Mouse (Mus musculus): ENCODE data around the gene Hspg2. TPM values are rescaled to one million over a fixed set of nuclear protein-coding genes. Genes with fewer than 3 reads are reported as not detected.

Hspg2 gene
- total RNA-seq, 2 experiments from 2014 or later: 5.6 to 10.8 TPM

DNA sequence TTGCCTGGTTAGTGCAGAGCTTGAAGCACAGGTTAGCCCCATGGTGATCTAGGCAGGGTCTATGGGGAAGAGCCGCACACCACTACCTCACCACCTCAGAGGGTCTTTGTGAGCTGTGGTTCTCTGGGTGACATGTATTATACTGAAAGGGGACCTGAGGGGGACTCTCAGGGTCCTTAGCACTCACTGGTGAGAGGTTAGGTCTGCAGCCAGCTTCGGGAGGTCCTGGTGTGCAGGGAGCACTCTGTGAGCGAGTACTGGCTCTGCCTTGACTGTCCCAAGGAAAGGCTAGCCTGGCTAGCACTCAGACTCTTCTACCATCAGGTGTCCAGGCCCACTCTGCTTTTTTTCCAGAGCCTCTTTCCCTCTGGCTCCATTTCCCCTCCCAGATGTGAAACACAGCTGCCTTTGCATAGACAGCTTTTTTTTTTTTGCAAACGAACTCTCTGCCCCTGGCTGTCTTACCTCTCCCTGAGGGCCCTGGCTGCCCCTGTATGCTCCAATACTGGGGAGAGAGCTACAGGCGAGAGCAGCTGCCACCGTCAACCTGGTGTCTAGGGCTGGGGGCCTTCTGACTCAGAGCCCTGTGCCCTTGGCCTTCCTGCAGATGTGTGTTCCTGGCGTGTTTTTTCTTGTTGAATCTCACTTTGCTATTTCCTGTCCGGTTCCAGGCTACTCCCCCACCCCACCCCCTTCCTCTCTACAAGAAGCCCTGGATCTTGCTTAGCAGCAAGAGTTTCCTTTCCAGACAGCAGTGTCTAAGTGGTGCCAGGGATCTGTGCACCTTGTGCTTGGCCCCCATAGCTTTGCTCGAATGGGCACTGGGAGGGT, 29.5 kb downstream of the Hspg2 start:
- no peak for DNase-seq (ENCODE audit: extremely low spot score in 1 of 2, low spot score in 1 of 2)

DNA sequence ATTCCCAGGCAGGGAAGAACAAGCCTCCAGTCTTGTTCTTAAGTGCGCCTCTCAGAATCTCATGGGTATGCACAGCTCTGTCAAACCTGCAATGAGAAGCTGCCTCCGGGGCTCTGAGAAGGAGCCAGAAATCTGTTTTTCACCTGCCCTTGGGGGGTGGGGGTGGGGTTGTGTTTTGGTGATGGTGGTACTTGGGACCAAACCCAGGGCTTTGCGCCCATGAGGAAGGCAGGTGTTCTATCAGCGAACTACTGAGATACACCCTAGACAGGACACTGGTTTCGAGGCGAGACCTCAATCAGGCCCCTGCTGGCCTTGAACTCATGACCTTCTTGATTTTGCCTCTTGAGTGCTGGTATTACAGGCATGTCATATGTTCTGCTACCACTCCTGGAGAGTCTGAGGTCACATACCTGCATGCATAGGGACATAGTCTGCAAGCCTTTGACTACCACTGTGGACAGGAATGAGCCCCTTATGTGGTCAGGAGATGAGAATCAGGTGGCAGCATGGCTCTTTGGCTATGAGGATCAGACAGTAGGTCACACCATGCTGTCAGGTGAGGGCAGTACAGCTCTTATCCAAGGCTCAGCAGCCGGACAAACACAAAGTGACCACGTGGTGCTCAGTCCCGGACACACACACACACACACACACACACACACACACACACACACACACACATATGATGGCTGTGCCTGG, 30.5 kb downstream of the Hspg2 start:
- DNase-seq (ENCODE audit: extremely low spot score in 1 of 2, low spot score in 1 of 2): no peak

- DNase-seq (ENCODE audit: extremely low spot score in 1 of 2, low spot score in 1 of 2): no peak
Observed at GRCm38 (mm10) chr4:137500149-137500548, 31.6 kb downstream of the Hspg2 start.

DNA sequence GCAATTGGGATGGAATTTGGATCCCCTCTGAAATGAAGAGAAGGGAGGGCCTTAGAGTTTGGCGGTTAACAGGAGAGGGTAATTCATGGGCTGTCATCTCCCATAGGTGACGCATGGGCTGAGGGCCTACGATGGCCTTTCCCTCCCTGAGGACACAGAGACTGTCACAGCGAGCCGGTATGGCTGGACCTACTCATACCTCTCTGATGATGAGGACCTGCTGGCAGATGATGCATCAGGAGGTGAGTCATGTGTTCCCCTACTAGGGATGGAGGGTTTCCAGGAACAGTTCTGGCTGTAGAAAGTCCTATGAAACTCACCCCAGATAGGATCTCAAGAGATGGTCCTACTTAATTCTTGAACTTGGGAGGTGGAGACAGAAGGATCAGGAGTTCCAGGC, 32.4 kb downstream of the Hspg2 start:
- no peak for DNase-seq (ENCODE audit: extremely low spot score in 1 of 2, low spot score in 1 of 2)

DNA sequence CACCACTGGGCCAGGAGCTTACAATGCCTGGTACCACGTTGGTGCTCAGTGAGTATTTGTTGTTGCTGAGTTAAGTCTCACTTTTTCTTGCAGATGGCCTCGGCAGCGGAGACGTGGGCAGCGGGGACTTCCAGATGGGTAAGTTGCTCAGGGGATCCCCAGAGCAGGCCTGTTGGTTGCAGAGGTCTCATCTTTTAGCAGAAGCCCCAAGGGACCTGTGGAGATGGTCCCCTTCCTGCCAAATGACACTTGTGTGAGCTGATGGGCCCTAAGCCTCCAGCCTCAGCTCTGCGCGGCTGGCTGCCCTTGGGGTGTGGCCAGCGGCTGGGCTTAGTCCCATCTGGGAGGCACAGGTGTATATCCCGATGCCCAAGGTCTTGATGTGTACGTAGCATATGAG, 33.6 kb downstream of the Hspg2 start:
- DNase-seq (ENCODE audit: extremely low spot score in 1 of 2, low spot score in 1 of 2): no peak

- DNase-seq (ENCODE audit: extremely low spot score in 1 of 2, low spot score in 1 of 2): no peak
Observed at GRCm38 (mm10) chr4:137502801-137503200, 34.2 kb downstream of the Hspg2 start.

- no peak for DNase-seq (ENCODE audit: extremely low spot score in 1 of 2, low spot score in 1 of 2)
Observed at GRCm38 (mm10) chr4:137503509-137503971, 35.0 kb downstream of the Hspg2 start.

GRCm38 (mm10) chr4:137506629-137507028, 38.1 kb downstream of the Hspg2 start:
- DNase-seq (ENCODE audit: extremely low spot score in 1 of 2, low spot score in 1 of 2): no peak

GRCm38 (mm10) chr4:137509528-137509927, 41.0 kb downstream of the Hspg2 start:
- no peak for DNase-seq (ENCODE audit: extremely low spot score in 1 of 2, low spot score in 1 of 2)

GRCm38 (mm10) chr4:137510021-137510696, 41.6 kb downstream of the Hspg2 start:
- no peak for DNase-seq (ENCODE audit: extremely low spot score in 1 of 2, low spot score in 1 of 2)

GRCm38 (mm10) chr4:137512897-137513296, 44.3 kb downstream of the Hspg2 start:
- no peak for DNase-seq (ENCODE audit: extremely low spot score in 1 of 2, low spot score in 1 of 2)

DNA sequence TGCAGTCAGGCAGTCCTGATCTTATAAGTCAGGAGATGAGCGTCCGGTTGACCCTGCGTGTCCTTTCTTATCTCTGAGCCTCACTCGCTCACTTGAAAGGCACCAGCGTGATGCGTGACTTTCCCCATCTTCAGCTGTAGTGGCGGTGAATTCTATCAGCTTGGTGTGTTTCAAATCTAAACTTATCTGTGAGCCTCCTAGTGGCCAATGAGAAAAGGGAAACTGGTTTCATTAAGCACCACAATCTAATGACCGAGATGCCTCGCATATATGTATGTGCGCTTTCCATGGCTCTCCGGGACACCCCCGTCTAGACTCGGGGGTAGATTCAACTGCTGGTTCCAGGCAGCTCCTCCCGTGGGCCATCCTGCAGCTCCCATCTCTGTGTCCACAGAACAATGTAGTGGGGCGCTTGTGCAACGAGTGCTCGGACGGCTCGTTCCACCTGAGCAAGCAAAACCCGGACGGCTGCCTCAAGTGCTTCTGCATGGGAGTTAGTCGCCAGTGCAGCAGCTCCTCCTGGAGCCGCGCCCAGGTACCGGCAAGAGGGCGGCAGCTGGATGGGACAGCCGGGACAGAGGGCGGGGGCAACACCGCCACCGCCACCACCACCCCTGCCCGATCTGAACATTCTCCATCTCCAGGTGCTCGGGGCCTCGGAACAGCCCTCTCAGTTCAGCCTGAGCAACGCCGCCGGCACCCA, 49.6 kb downstream of the Hspg2 start:
- DNase-seq (ENCODE audit: extremely low spot score in 1 of 2, low spot score in 1 of 2): no peak

DNA sequence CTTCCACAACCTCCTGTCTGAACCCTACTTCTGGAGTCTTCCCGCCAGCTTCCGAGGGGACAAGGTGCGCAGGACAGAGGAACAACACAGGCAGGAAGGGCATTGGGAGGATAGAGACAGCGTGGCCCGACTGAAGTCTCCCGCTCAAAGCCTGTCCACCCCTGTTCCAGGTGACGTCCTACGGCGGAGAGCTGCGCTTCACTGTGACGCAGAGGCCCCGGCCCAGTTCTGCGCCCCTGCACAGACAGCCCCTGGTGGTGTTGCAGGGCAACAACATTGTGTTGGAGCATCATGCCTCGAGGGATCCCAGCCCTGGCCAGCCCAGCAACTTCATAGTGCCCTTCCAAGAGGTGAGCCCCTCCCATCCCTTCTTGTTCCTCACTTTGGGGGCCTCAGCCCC, 50.2 kb downstream of the Hspg2 start:
- DNase-seq (ENCODE audit: extremely low spot score in 1 of 2, low spot score in 1 of 2): no peak

GRCm38 (mm10) chr4:137520346-137520745, 51.8 kb downstream of the Hspg2 start:
- DNase-seq (ENCODE audit: extremely low spot score in 1 of 2, low spot score in 1 of 2): no peak

- DNase-seq (ENCODE audit: extremely low spot score in 1 of 2, low spot score in 1 of 2): no peak
Observed at GRCm38 (mm10) chr4:137521966-137522365, 53.4 kb downstream of the Hspg2 start.

DNA sequence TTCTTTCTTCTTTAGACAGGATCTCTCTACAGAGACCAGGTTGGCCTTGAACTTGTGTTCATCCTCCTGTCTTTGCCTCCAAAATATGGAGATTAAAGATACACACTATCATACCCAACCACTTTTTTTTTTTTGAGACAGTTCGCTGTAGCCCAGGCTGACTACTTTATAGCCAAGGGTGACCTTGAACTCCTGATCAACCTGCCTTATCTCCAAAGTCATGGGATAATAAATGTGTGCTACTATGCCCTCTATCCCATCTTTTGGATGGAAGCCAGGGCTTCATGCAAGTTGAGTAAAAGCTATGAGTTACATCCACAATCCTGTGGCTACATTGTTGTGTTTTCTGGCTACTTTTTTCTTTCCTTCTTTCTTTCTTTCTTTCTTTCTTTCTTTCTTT, 56.9 kb downstream of the Hspg2 start:
- DNase-seq (ENCODE audit: extremely low spot score in 1 of 2, low spot score in 1 of 2): no peak

DNA sequence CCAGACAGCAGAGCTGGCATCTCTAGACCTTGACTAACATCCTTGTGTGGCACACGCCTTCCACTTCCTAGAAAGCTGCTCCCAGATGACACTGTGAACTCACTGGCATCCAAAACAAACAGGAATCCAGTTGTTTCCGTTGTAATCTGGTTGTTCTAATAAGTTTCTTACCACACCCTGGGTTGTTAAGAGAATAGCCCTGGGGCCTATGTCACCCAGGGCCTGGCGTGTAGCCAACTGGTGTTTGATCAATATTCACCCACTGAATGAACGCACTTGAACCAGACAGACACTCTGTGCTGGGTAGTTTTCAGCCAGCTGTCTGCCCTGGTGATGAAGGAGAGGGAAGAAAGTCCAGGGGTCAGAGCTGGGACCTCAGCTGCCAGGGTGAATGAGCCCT, 58.8 kb downstream of the Hspg2 start:
- no peak for DNase-seq (ENCODE audit: extremely low spot score in 1 of 2, low spot score in 1 of 2)

DNA sequence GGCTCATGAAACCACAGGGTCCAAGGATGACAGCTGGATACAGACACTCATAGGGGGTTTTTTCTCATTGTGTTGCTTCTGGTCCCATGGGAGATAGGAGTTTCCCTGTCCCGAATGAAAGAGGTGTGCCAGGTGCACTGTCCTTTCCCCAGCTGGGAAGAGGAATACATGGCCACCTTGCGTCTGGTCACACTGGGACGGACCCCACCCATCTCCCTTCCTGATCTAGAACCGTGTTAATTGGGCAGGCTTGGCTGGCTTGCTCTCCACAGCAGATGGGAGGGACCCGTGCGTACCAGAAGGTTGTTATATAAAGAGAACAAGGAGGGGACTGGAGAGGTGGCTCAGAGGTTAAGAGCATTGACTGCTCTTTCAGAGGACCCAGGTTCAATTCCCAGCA, 59.3 kb downstream of the Hspg2 start:
- no peak for DNase-seq (ENCODE audit: extremely low spot score in 1 of 2, low spot score in 1 of 2)

DNA sequence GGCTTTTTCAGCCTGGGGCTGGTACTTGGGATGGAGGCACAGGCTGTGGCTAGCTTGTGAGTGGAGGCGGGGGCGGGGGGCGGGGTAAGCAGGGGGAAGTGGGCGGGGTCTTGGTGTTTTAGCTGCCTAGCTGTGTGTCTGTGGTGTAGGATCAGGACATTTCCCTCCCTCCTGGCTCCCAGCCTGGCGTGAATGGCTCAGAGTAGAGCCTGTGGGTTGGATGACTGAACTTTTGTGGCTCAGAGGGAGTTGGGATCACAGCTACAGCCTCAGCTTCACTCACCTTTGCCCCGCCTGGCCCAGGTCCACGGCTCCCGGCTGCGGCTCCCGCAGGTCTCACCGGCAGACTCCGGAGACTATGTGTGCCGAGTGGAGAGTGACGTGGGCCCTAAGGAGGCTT, 71.8 kb downstream of the Hspg2 start:
- no peak for DNase-seq (ENCODE audit: extremely low spot score in 1 of 2, low spot score in 1 of 2)

DNA sequence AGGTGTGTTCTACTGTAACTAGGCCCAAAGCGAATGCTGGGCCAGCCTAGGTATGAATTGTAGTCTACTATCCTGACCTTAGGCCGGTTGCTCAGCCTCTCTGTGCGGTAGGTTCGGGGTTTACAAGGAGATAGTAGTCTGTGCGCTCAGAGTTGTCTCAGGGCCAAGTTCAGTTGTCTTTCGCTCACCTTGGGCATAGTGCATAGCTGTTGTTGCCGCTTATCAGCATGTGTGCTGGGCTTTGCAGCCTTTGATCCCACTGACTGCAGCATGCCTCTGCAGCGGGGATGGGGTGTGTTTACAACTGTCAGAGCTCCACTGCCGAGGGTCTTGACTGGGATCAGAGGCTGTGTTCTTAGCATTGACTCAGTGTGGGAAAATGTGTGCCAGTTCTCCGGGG, 74.4 kb downstream of the Hspg2 start:
- DNase-seq (ENCODE audit: extremely low spot score in 1 of 2, low spot score in 1 of 2): no peak

GRCm38 (mm10) chr4:137545568-137545967, 77.0 kb downstream of the Hspg2 start:
- DNase-seq (ENCODE audit: extremely low spot score in 1 of 2, low spot score in 1 of 2): no peak

Data from layer of hippocampus, postnatal 25 days (tissue).